Mouse (Mus musculus) stomach, postnatal 0 days (tissue): ENCODE data around the gene Mlh1. TPM values are rescaled to one million over a fixed set of nuclear protein-coding genes. Genes with fewer than 3 reads are reported as not detected.

Experiments used
- ATAC-seq: fragments of 200-750 bp; cut with Nextera tagmentation; 2 replicates; pipeline ENCODE4 v1.8.0; 2017; ENCODE audit not compliant: low FRiP score, low TSS enrichment
- DNase-seq: peaks from one replicate; pipeline ENCODE4 v3.0.0-alpha.2; 2016; ENCODE audit warnings: low spot score
- H3K27ac ChIP-seq: fragments of 300-500 bp; sonication (generic); replicated peaks from 2 replicates; pipeline ENCODE4 v1.5.1; 2014; ENCODE audit warnings: mild to moderate bottlenecking, control low read depth
- H3K27me3 ChIP-seq: fragments of 300-500 bp; sonication (generic); 2 replicates; pipeline ENCODE4 v1.6.1; 2014; ENCODE audit warnings: low read length; ENCODE audit not compliant: control insufficient read depth, insufficient read depth
- H3K36me3 ChIP-seq: fragments of 300-500 bp; sonication (generic); 2 replicates; pipeline ENCODE4 v1.6.1; 2014; ENCODE audit warnings: low read length, mixed read lengths; ENCODE audit not compliant: control insufficient read depth, insufficient read depth
- H3K4me1 ChIP-seq: fragments of 300-500 bp; sonication (generic); replicated peaks from 2 replicates; pipeline ENCODE4 v1.6.1; 2014; ENCODE audit warnings: antibody characterized with exemption; ENCODE audit not compliant: control insufficient read depth, insufficient read depth
- H3K4me2 ChIP-seq: fragments of 300-500 bp; sonication (generic); replicated peaks from 2 replicates; pipeline ENCODE4 v1.6.1; 2014; ENCODE audit warnings: low read depth, mild to moderate bottlenecking, control low read depth, moderate library complexity
- H3K4me3 ChIP-seq: fragments of 300-500 bp; sonication (generic); 2 replicates; pipeline ENCODE4 v1.5.1; 2014; ENCODE audit warnings: low read depth, low read length, control low read depth
- H3K9ac ChIP-seq: fragments of 300-500 bp; sonication (generic); 2 replicates; pipeline ENCODE4 v1.6.1; 2014; ENCODE audit warnings: mild to moderate bottlenecking, low read length, control low read depth, mixed read lengths
- H3K9me3 ChIP-seq: fragments of 300-500 bp; sonication (generic); 2 replicates; pipeline ENCODE4 v1.6.1; 2016; ENCODE audit warnings: low read length; ENCODE audit not compliant: control insufficient read depth
- CTCF ChIP-seq: IDR thresholded peaks from 2 replicates; pipeline ENCODE4 v1.5.1; 2016; ENCODE audit warnings: antibody characterized with exemption, low read depth, mild to moderate bottlenecking, moderate library complexity
- EP300 ChIP-seq: optimal IDR thresholded peaks from 2 replicates; pipeline ENCODE3; 2016; ENCODE audit warnings: antibody characterized with exemption
- WGBS: fragments of 180-500 bp; shearing (Covaris S2); extraction: QIAGEN DNeasy Blood & Tissue Kit; methylation state at CpG from one replicate; pipeline ENCODE4 v1.1.7; 2014; 5-methylcytosine and 5-hydroxymethylcytosine counted together
- polyA plus RNA-seq: library from polyadenylated mRNA; unstranded; fragments of >200 nt; fragmentation: Nextera tagmentation; extraction: Ambion mirVana; gene quantifications from 2 replicates; pipeline ENCODE4 v1.2.1, GENCODE M21; 2015

Mlh1 gene
- polyA plus RNA-seq, 1 experiment from 2014 or later: 16.1 TPM

GRCm38 (mm10) chr9:111285061-111285460 lies 13.5 kb upstream of the Mlh1 start:
- no peak overlapping the region for H3K27ac ChIP-seq
- TF ChIP-seq EP300 (no peak), CTCF (no peak)
- WGBS: 57% methylated on average over 3 of the region's 3 CpGs
- no peak overlapping the region for H3K4me2 ChIP-seq
- DNase-seq: no peak
- no peak overlapping the region for H3K9ac ChIP-seq
- ATAC-seq: no peak
- no peaks in the 10 kb centered on the region for H3K27me3 ChIP-seq
- no peak overlapping the region for H3K4me3 ChIP-seq
- no peaks in the 10 kb centered on the region for H3K9me3 ChIP-seq
- no peaks in the 10 kb centered on the region for H3K36me3 ChIP-seq
- H3K4me1 ChIP-seq: no peaks in the 10 kb centered on the region

GRCm38 (mm10) chr9:111275156-111275555 lies 3.6 kb upstream of the Mlh1 start:
- H3K36me3 ChIP-seq: peaks cover 2% of the 10 kb centered on the region; the same call in 1 of the 2 replicates
- no peaks in the 10 kb centered on the region for H3K9me3 ChIP-seq
- H3K27me3 ChIP-seq: no peaks in the 10 kb centered on the region
- DNase-seq: no peak
- TF ChIP-seq CTCF: no peak
- TF ChIP-seq EP300: no peak
- no peak overlapping the region for H3K27ac ChIP-seq
- ATAC-seq: no peak
- WGBS: 39% methylated on average over 1 of the region's 1 CpGs
- H3K4me2 ChIP-seq: peak overlapping the region; percentile 43
- peak overlapping the region; percentile 15; the same call in 1 of the 2 replicates for H3K4me3 ChIP-seq
- peaks cover 8% of the 10 kb centered on the region; the same call in 1 of the 2 replicates for H3K4me1 ChIP-seq
- 0 out of 2 replicates have a peak overlapping the region, but pooled peaks have one; percentile 27 for H3K9ac ChIP-seq

- no peak overlapping the region for H3K9ac ChIP-seq
- WGBS: 43% methylated on average over 1 of the region's 1 CpGs
- H3K4me3 ChIP-seq: peak overlapping the region; percentile 82; the same call in 1 of the 2 replicates
- H3K4me1 ChIP-seq: peaks cover 8% of the 10 kb centered on the region; the same call in 1 of the 2 replicates
- H3K9me3 ChIP-seq: no peaks in the 10 kb centered on the region
- no peak for TF ChIP-seq CTCF
- no peak for TF ChIP-seq EP300
- H3K27me3 ChIP-seq: no peaks in the 10 kb centered on the region
- no peak for DNase-seq
- H3K36me3 ChIP-seq: peaks cover 2% of the 10 kb centered on the region; the same call in 1 of the 2 replicates
- peak overlapping the region; percentile 69 for H3K4me2 ChIP-seq
- ATAC-seq: no peak
- no peak overlapping the region for H3K27ac ChIP-seq
Observed at GRCm38 (mm10) chr9:111273958-111274357, 2.4 kb upstream of the Mlh1 start.

GRCm38 (mm10) chr9:111272996-111273785 lies 1.6 kb upstream of the Mlh1 start:
- peaks cover 8% of the 10 kb centered on the region; the same call in 1 of the 2 replicates for H3K4me1 ChIP-seq
- H3K9ac ChIP-seq: peak overlapping the region; percentile 92
- no peak overlapping the region for H3K27ac ChIP-seq
- no peak for TF ChIP-seq EP300
- TF ChIP-seq CTCF: no peak
- no peaks in the 10 kb centered on the region for H3K9me3 ChIP-seq
- H3K27me3 ChIP-seq: no peaks in the 10 kb centered on the region
- ATAC-seq: no peak
- 51% methylated on average over 15 of the region's 15 CpGs for WGBS
- no peaks in the 10 kb centered on the region for H3K36me3 ChIP-seq
- peak overlapping the region; percentile 82 for H3K4me3 ChIP-seq
- no peak for DNase-seq
- H3K4me2 ChIP-seq: peak overlapping the region; percentile 69

- TF ChIP-seq CTCF: no peak
- TF ChIP-seq EP300: no peak
- Histone ChIP-seq H3K27me3 (no peaks in the 10 kb centered on the region), H3K9me3 (no peaks in the 10 kb centered on the region), H3K4me1 (peaks cover 8% of the 10 kb centered on the region; the same call in 1 of the 2 replicates), H3K4me3 (peak overlapping the region; percentile 82), H3K9ac (peak overlapping the region; percentile 92), H3K36me3 (no peaks in the 10 kb centered on the region; the same call in 1 of the 2 replicates), H3K4me2 (peak overlapping the region; percentile 69), H3K27ac (peak overlapping the region; percentile 97)
- WGBS: 3% methylated on average over 19 of the region's 19 CpGs
- ATAC-seq (no peak), DNase-seq (peak; percentile 48)
Observed at GRCm38 (mm10) chr9:111272356-111272755, 765 bp upstream of the Mlh1 start.

GRCm38 (mm10) chr9:111271056-111271433 lies 546 bp downstream of the Mlh1 start:
- Histone ChIP-seq H3K27me3 (no peaks in the 10 kb centered on the region), H3K9me3 (no peaks in the 10 kb centered on the region), H3K4me2 (peak overlapping the region; percentile 68), H3K4me1 (peaks cover 8% of the 10 kb centered on the region; the same call in 1 of the 2 replicates), H3K9ac (peak overlapping the region; percentile 75), H3K27ac (peak overlapping the region; percentile 92), H3K4me3 (peak overlapping the region; percentile 81), H3K36me3 (no peaks in the 10 kb centered on the region; the same call in 1 of the 2 replicates)
- DNase-seq: no peak
- under 1% methylated on average over 32 of the region's 32 CpGs for WGBS
- no peak for TF ChIP-seq EP300
- 0 out of 2 replicates have a peak, but pooled peaks have one; percentile 9 for TF ChIP-seq CTCF
- peak; percentile 59 for ATAC-seq
